Mouse (Mus musculus) frontal cortex, postnatal 14 days (tissue): ENCODE data around the gene Slf2.

Experiments used
- DNase-seq, 2 experiments: peaks; one replicate each; pipeline ENCODE4 v3.0.0; 2022; ENCODE audit warnings: low spot score in 2 of 2

The Slf2 gene

GRCm38 (mm10) chr19:45030746-45031693, 100.1 kb downstream of the Slf2 start:
- peak; percentile 64 to 65 for DNase-seq

GRCm38 (mm10) chr19:45031780-45032179, 100.8 kb downstream of the Slf2 start:
- DNase-seq = peak; percentile 53 to 74
